Mouse (Mus musculus): ENCODE measurements around the gene Mlf2. TPM values are rescaled to one million over a fixed set of nuclear protein-coding genes. Genes with fewer than 3 reads are reported as not detected.

Mlf2 gene
- total and polyA plus RNA-seq, 3 experiments, result 116 to 203 (median 124) TPM

DNA sequence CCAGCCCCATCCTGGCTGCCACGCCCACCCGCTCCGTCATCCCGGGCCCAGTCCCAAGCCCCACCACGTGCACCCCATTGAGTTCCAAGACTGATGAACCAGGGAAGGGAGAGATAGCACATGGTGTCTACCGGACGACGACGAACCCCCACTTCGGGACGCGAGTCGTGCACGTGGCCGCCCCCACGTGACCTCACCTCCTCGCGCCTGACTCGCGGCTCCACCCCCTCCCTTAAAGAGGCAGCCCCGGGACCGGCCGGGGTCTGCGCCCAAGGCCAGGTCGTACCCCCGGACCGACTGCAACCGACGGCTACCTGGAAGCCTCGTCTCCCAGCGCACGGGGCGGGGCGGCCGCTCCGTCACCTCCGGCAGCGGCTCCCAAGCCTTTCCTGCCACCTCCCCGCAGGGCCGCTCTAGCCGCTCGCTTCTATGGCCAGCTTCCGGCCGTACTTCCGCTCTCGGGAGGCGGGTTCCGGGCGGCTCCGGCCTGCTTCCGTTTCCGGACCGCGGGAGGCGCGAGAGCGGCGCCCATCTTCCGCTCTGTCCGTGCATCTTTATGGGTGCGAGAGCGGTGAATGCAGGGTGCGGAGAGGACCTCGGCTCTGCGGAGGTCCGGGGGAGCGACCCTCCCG, 34.0 kb downstream of the Mlf2 start, which contains the start of gene Cops7a (continued):
- TF ChIP-seq CTCF (conservative IDR thresholded peaks at IDR 0.05 in 1 of 2, IDR thresholded peaks at IDR 0.05 in 1 of 2; ENCODE audit: low read depth in 2 of 2, low read length in 2 of 2) (no peak), UBTF (IDR thresholded peaks at IDR 0.05; ENCODE audit: low read depth, low read length) (no peak), IRF4 (IDR thresholded peaks at IDR 0.05; ENCODE audit: low read depth, low read length) (peak; percentile 55; the same call in 1 of the 2 replicates), ZKSCAN1 (IDR thresholded peaks at IDR 0.05; ENCODE audit: borderline replicate concordance, low read depth, low read length) (no peak), POLR2AphosphoS2 (IDR thresholded peaks at IDR 0.05; ENCODE audit: low read depth, low read length) (peak; percentile 91), TCF12 (IDR thresholded peaks at IDR 0.05; ENCODE audit: low read depth, low read length) (peak; percentile 95), KAT2A (IDR thresholded peaks at IDR 0.05; ENCODE audit: insufficient replicate concordance, low read length) (peak; percentile 94), ETS1 (conservative IDR thresholded peaks at IDR 0.05; ENCODE audit: low read depth, low read length) (peak; percentile 16; the same call in 1 of the 2 replicates), SIN3A (IDR thresholded peaks at IDR 0.05; ENCODE audit: low read length) (peak; percentile 94; the same call in 1 of the 2 replicates)

DNA sequence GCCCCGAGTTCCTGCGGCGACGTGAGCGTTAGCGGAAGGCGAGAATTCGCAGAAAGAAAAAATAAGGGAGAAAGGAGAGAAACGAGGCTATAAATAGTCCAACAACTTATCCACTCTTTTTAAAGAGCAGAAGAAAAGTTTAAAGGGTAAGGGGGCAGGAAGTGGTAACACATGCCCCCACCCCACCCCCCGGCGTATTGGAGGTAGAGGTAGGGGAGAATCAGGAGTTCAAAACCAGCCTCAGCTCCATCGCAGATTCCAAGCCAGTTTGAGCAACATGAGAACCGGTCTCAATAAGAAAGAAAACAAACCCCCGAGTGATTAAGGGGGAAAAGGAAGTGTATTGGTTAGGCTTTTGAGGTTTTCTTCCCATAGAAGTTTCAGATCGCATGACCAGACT, 34.6 kb downstream of the Mlf2 start:
- Histone ChIP-seq H3K9me3 (replicated peaks; ENCODE audit: low read length) (peaks cover 8% of the 10 kb centered on the region), H3K4me3 (replicated peaks in 1 of 3; ENCODE audit: low read depth in 2 of 3, low read length in 2 of 3, poor library complexity in 1 of 3) (peak overlapping the region; percentile 84 to 93 (median 86)), H3K27me3 (replicated peaks) (no peaks in the 10 kb centered on the region), H3K4me2 (ENCODE audit: insufficient read depth, low read depth, poor library complexity, severe bottlenecking) (peak overlapping the region; percentile 99), H3K36me3 (replicated peaks in 1 of 2; ENCODE audit: control insufficient read depth in 1 of 2, insufficient read depth in 1 of 2, low read length in 1 of 2) (peaks cover 15 to 46% of the 10 kb centered on the region in 2 experiments), H3K4me1 (ENCODE audit: control insufficient read depth in 1 of 2, insufficient read depth in 2 of 2) (peaks cover 2 to 28% of the 10 kb centered on the region in 2 experiments; a peak in 3 of 4 replicates), H3K9ac (ENCODE audit: insufficient read depth, low read depth) (peak overlapping the region; percentile 99), H3K79me2 (replicated peaks; ENCODE audit: control insufficient read depth, extremely low read depth, insufficient read depth, poor library complexity, severe bottlenecking) (peaks cover 26% of the 10 kb centered on the region), H3K27ac (ENCODE audit: insufficient read depth, low read depth) (peak overlapping the region; percentile 72; the same call in 1 of the 2 replicates)
- peak; percentile 29 for DNase-seq (ENCODE audit: extremely low read depth)
- in situ Hi-C loops (cut with MboI; ENCODE audit: low pct_ligation_motif_present, low pct_unique_long_range_greater_than_20kb, low sequenced_read_pairs) (no loop called here), dilution Hi-C loops (cut with MboI; ENCODE audit: extremely low pct_ligation_motif_present, extremely low pct_unique_long_range_greater_than_20kb, low sequenced_read_pairs) (no loop called here)
- TF ChIP-seq BHLHE40 (IDR thresholded peaks at IDR 0.05; ENCODE audit: low read depth, low read length) (no peak), PAX5 (IDR thresholded peaks at IDR 0.05; ENCODE audit: low read length) (no peak), IRF4 (IDR thresholded peaks at IDR 0.05; ENCODE audit: low read depth, low read length) (no peak), MAFK (IDR thresholded peaks at IDR 0.05; ENCODE audit: insufficient replicate concordance, low read length) (no peak), ELF1 (IDR thresholded peaks at IDR 0.05; ENCODE audit: low read depth, low read length) (no peak), MYC (IDR thresholded peaks at IDR 0.05; ENCODE audit: low read depth, low read length) (no peak), TBP (conservative IDR thresholded peaks at IDR 0.05; ENCODE audit: low read depth, low read length) (no peak), POLR2AphosphoS2 (IDR thresholded peaks at IDR 0.05; ENCODE audit: low read depth, low read length) (no peak), EP300 (IDR thresholded peaks at IDR 0.05; ENCODE audit: low read length) (no peak), UBTF (IDR thresholded peaks at IDR 0.05; ENCODE audit: low read depth, low read length) (no peak), KAT2A (IDR thresholded peaks at IDR 0.05; ENCODE audit: insufficient replicate concordance, low read length) (no peak), CTCF (conservative IDR thresholded peaks at IDR 0.05 in 1 of 2, IDR thresholded peaks at IDR 0.05 in 1 of 2; ENCODE audit: low read depth in 2 of 2, low read length in 2 of 2) (no peak), HCFC1 (IDR thresholded peaks at IDR 0.05; ENCODE audit: low read depth, low read length) (no peak), ZNF384 (IDR thresholded peaks at IDR 0.05; ENCODE audit: low read depth, low read length) (no peak), NRF1 (IDR thresholded peaks at IDR 0.05; ENCODE audit: low read depth, low read length) (no peak)

All from CH12.LX (cell line).